Mouse (Mus musculus): ENCODE data around the gene Kmt2b. TPM values are rescaled to one million over a fixed set of nuclear protein-coding genes. Genes with fewer than 3 reads are reported as not detected.

The Kmt2b gene
- total RNA-seq, 2 experiments from 2014 or later: 8.0 to 60.9 TPM

- no peak for ATAC-seq (ENCODE audit: poor library complexity, severe bottlenecking)
These were observed 16.1 kb downstream of the Kmt2b start for GRCm38 (mm10) chr7:30572389-30572788.

- ATAC-seq (ENCODE audit: poor library complexity, severe bottlenecking): no peak
These were observed 21.0 kb downstream of the Kmt2b start for GRCm38 (mm10) chr7:30567555-30567954.

- ATAC-seq (ENCODE audit: poor library complexity, severe bottlenecking): no peak
These were observed 22.5 kb downstream of the Kmt2b start for GRCm38 (mm10) chr7:30566033-30566432.

- ATAC-seq (ENCODE audit: poor library complexity, severe bottlenecking): no peak
These were observed 23.5 kb downstream of the Kmt2b start, which contains the start of gene Igflr1 for GRCm38 (mm10) chr7:30564970-30565571. Gene Igflr1, plus strand, starts transcription at chr7:30565427.

- ATAC-seq (ENCODE audit: poor library complexity, severe bottlenecking): no peak
These were observed 24.6 kb downstream of the Kmt2b start for GRCm38 (mm10) chr7:30563906-30564280.

- ATAC-seq (ENCODE audit: poor library complexity, severe bottlenecking): peak; percentile 68
These were observed 25.2 kb downstream of the Kmt2b start, which contains the start of the genes U2af1l4, Gm49396 and Psenen for GRCm38 (mm10) chr7:30563117-30563905. Gene U2af1l4, plus strand, starts transcription at chr7:30563301. Gene Gm49396, plus strand, starts transcription at chr7:30563344. Gene Psenen, minus strand, starts transcription at chr7:30563627.

- ATAC-seq (ENCODE audit: poor library complexity, severe bottlenecking): peak; percentile 14
These were observed 25.9 kb downstream of the Kmt2b start for GRCm38 (mm10) chr7:30562526-30563116.

GRCm38 (mm10) chr7:30560296-30560695 lies 28.2 kb downstream of the Kmt2b start:
- no peak for ATAC-seq (ENCODE audit: poor library complexity, severe bottlenecking)

- ATAC-seq (ENCODE audit: poor library complexity, severe bottlenecking): peak; percentile 83
These were observed 29.0 kb downstream of the Kmt2b start, which contains the start of gene Lin37 for GRCm38 (mm10) chr7:30559443-30559954. Gene Lin37, minus strand, starts transcription at chr7:30559838.

GRCm38 (mm10) chr7:30558656-30559442 lies 29.7 kb downstream of the Kmt2b start:
- peak; percentile 4; the same call in 1 of the 2 replicates for ATAC-seq (ENCODE audit: poor library complexity, severe bottlenecking)

- no peak for ATAC-seq (ENCODE audit: poor library complexity, severe bottlenecking)
These were observed 30.5 kb downstream of the Kmt2b start for GRCm38 (mm10) chr7:30557901-30558514.

GRCm38 (mm10) chr7:30556894-30557536 lies 31.5 kb downstream of the Kmt2b start:
- no peak for ATAC-seq (ENCODE audit: poor library complexity, severe bottlenecking)

GRCm38 (mm10) chr7:30553810-30554584 lies 34.5 kb downstream of the Kmt2b start:
- ATAC-seq (ENCODE audit: poor library complexity, severe bottlenecking): no peak

GRCm38 (mm10) chr7:30553021-30553589 lies 35.4 kb downstream of the Kmt2b start:
- no peak for ATAC-seq (ENCODE audit: poor library complexity, severe bottlenecking)

- peak; percentile 90 for ATAC-seq (ENCODE audit: poor library complexity, severe bottlenecking)
These were observed 36.2 kb downstream of the Kmt2b start, which contains the start of the genes Hspb6 and Proser3 for GRCm38 (mm10) chr7:30552102-30553020. Gene Hspb6, plus strand, starts transcription at chr7:30552178. Gene Proser3, minus strand, starts transcription at chr7:30552299.

GRCm38 (mm10) chr7:30551445-30552101 lies 37.0 kb downstream of the Kmt2b start:
- peak; percentile 63 for ATAC-seq (ENCODE audit: poor library complexity, severe bottlenecking)

GRCm38 (mm10) chr7:30550603-30551002 lies 37.9 kb downstream of the Kmt2b start:
- no peak for ATAC-seq (ENCODE audit: poor library complexity, severe bottlenecking)

All from megakaryocyte, adult 5-6 weeks (primary cell).